Mouse (Mus musculus) CD4-positive, CD25-positive, alpha-beta regulatory T cell (primary cell): ENCODE results near the gene Olfr697. TPM values are rescaled to one million over a fixed set of nuclear protein-coding genes. Genes with fewer than 3 reads are reported as not detected.

Experiments
- polyA plus RNA-seq: library from polyadenylated mRNA; unstranded; fragments of 100-300 nt; shearing (Covaris generic); gene quantifications from one replicate; pipeline ENCODE4 v1.2.1, GENCODE M21; 2017

The Olfr697 gene
- not detected for polyA plus RNA-seq

DNA sequence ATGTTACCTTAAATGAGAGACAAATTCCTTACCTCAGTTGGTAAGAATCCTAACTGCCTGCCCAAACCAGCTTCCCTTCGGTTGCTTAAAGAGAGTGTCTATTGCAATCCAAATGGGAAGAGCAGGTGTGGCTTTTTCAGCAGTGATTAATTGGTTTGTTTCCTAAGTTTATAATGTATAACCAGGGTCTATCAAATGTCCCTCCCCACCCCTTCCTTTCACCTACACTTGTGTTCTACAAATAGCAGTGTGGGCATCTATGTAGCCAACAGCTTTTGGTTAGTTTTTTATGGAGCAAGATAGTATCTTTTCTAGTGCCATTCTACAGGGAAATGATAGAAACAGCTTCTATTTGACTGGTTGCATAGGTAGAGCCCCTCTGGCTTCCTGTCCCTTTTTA is at the start of gene Olfr697:
Gene Olfr697, minus strand, starts transcription at position 101 of the 400 bp plus-strand sequence.

DNA sequence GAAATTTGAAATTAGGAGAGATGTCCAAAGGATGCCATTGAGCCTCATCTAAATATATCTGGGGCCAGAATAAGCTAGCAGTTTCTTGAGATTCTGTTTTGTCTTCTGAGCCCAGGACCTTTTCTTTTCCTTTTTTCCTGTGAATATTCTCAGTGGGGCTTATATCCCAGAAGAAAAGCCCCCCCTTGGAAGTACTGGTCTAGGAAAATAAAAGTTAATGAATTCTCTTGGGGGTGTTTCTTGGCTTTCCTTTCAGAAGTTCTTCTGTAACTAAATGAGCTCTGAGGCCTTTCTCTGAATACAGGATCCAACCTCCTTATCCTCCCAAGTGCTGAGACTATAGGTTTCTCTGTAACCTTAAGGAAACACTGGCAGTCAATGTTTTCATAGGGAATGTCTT is 13.1 kb upstream of the Olfr697 start, which contains the start of gene Olfr698:
Gene Olfr698, minus strand, starts transcription at position 101 of the 400 bp plus-strand sequence.

DNA sequence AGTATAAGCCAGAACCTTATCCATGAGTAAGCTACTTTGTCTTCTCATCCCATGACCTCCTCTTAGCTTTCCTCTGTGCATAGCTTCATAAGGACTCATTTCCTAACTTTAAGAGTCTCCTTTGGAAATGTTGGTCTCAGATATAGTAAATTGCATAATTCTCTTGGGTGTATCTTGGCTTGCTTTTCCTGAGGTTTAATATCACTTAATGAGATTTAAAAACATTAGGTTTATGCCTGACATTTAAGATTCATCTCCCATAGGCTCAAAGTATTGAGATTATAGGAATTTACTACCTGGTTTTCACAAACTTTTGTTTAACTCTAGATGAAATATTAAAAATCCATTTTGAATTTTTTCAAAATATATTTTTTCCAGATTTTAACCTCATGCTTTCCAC is 25.9 kb downstream of the Olfr697 start, which contains the start of gene Olfr695:
Gene Olfr695, minus strand, starts transcription at position 101 of the 400 bp plus-strand sequence.

DNA sequence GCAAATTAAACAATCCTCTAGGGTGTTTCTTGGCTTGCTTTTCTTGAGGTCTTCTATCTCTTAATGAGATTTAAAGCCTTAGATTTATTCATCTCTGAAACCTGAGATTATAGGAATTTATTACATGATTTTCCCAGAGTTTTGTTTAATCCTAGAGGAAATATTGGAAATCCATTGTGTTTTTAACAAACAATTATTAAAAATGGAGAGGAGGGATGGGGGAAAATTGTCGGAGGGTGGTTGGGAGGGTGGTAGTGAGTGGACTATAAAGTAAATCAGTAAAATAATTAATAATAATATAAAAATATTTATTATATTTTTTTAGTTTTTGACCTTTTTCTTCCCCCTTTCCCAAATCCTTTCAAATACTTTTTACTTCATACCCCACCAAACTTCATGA is 50.5 kb downstream of the Olfr697 start, which contains the start of gene Olfr694:
Gene Olfr694, minus strand, starts transcription at position 101 of the 400 bp plus-strand sequence.

Other genes with a start within 250 kb of the Olfr697 start
- gene Olfr693, start 61.9 kb downstream of the Olfr697 start, polyA plus RNA-seq = 0.05 TPM
- gene Olfr694, start 50.6 kb downstream of the Olfr697 start, polyA plus RNA-seq = 0.04 TPM
- gene Olfr695, start 26.0 kb downstream of the Olfr697 start, polyA plus RNA-seq = not detected
- not detected for gene Olfr698, start 13.0 kb upstream of the Olfr697 start, polyA plus RNA-seq
- gene Olfr699, start 50.8 kb upstream of the Olfr697 start, polyA plus RNA-seq = not detected
- not detected for gene Olfr700, start 66.4 kb upstream of the Olfr697 start, polyA plus RNA-seq
- not detected for gene Olfr701, start 71.7 kb upstream of the Olfr697 start, polyA plus RNA-seq
- not detected for gene Olfr702, start 91.5 kb upstream of the Olfr697 start, polyA plus RNA-seq
- not detected for gene Olfr703, start 100.9 kb upstream of the Olfr697 start, polyA plus RNA-seq
- gene Olfr704, start 120.7 kb upstream of the Olfr697 start, polyA plus RNA-seq = not detected
- not detected for gene Olfr705, start 134.4 kb upstream of the Olfr697 start, polyA plus RNA-seq
- not detected for gene Olfr706, start 145.7 kb upstream of the Olfr697 start, polyA plus RNA-seq
- not detected for gene Olfr707, start 158.8 kb upstream of the Olfr697 start, polyA plus RNA-seq
- not detected for gene Olfr1532-ps1, start 165.6 kb upstream of the Olfr697 start, polyA plus RNA-seq
- gene Olfr709-ps1, start 189.8 kb upstream of the Olfr697 start, polyA plus RNA-seq = not detected
- gene Olfr710, start 205.9 kb upstream of the Olfr697 start, polyA plus RNA-seq = not detected
- 0.19 TPM for gene Olfr6, start 221.5 kb upstream of the Olfr697 start, polyA plus RNA-seq
- gene Olfr711, start 233.0 kb upstream of the Olfr697 start, polyA plus RNA-seq = not detected